In the genomic region with DNA sequence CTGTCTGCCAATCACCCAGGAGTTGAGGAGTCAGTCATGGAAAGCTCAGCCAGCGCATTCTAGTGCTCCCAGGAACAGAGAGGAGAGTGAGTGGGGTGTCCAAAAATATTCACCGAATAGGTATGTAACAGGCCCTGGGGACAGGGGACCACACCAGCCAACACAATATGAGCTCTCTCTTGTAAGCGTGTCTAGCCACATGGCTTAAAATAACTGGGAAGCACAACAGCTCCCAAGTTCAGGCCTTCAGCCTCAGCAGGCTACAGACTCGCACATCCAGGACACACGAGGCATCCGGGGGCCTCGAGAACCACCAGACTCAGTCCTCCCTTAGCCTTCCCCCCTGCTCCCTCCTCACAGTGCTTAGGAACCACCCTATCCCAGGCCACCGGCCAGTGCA, we compare ENCODE assay signal across 17 mouse cellular contexts. TPM values are rescaled to one million over a fixed set of nuclear protein-coding genes. Genes with fewer than 3 reads are reported as not detected.
A peak's percentile ranks its signal among the peaks of the same experiment; 100 is the strongest.
DNase-seq lines count a peak whose midpoint lies in the region; ATAC-seq lines count a peak whose summit lies in the region.
"Had no signal": no experiment of that assay in that cellular context is flagged by ENCODE, and none has a peak within 500 bp of the region (broad histone marks: within the 10 kb centered on the region; RNA-seq: fewer than 3 reads in every experiment).

No protein-coding gene starts in this region.

- no peaks in the 10 kb centered on the region for H3K36me3 ChIP-seq in heart, embryonic 15.5 days
- peaks cover 42% of the 10 kb centered on the region for H3K36me3 ChIP-seq in embryonic facial prominence, embryonic 10.5 days (replicated peaks)
- H3K36me3 ChIP-seq in embryonic facial prominence, embryonic 15.5 days: no peaks in the 10 kb centered on the region
- H3K36me3 ChIP-seq in limb, embryonic 15.5 days: no peaks in the 10 kb centered on the region
- H3K36me3 ChIP-seq: liver, embryonic 12.5 days had no signal

- H3K9ac ChIP-seq in heart, embryonic 15.5 days: no peak overlapping the region
- H3K9ac ChIP-seq in embryonic facial prominence, embryonic 15.5 days: no peak overlapping the region
- H3K9ac ChIP-seq in limb, embryonic 15.5 days: no peak overlapping the region
- H3K9ac ChIP-seq: liver, embryonic 12.5 days had no signal

- no peak overlapping the region for H3K4me3 ChIP-seq in heart, embryonic 15.5 days
- peak overlapping the region; percentile 23 for H3K4me3 ChIP-seq in embryonic facial prominence, embryonic 10.5 days
- H3K4me3 ChIP-seq in embryonic facial prominence, embryonic 15.5 days (replicated peaks): no peak overlapping the region
- no peak overlapping the region for H3K4me3 ChIP-seq in limb, embryonic 15.5 days
- H3K4me3 ChIP-seq: liver, embryonic 12.5 days; myocyte had no signal

- ATAC-seq in heart, embryonic 15.5 days (replicated peaks; ENCODE audit: insufficient number of reproducible peaks, insufficient read depth, low FRiP score, low read depth): no peak
- no peak for ATAC-seq in embryonic facial prominence, embryonic 15.5 days (ENCODE audit: insufficient number of reproducible peaks, low FRiP score, low TSS enrichment, low read depth)
- ATAC-seq in limb, embryonic 15.5 days (ENCODE audit: insufficient number of reproducible peaks, low FRiP score, low TSS enrichment, low read depth): no peak
- ATAC-seq: CD4-positive, CD25-positive, alpha-beta regulatory T cell, adult 4 months; liver, embryonic 12.5 days had no signal

- no peak overlapping the region for H3K4me2 ChIP-seq in heart, embryonic 15.5 days
- H3K4me2 ChIP-seq in embryonic facial prominence, embryonic 15.5 days (replicated peaks): peak overlapping the region; percentile 19
- H3K4me2 ChIP-seq in limb, embryonic 15.5 days: peak overlapping the region; percentile 30; the same call in 1 of the 2 replicates
- H3K4me2 ChIP-seq: liver, embryonic 12.5 days; midbrain, embryonic 11.5 days had no signal

- peak overlapping the region; percentile 64 for H3K27ac ChIP-seq in heart, embryonic 15.5 days
- H3K27ac ChIP-seq in embryonic facial prominence, embryonic 10.5 days (replicated peaks): peak overlapping the region; percentile 81
- peak overlapping the region; percentile 82 for H3K27ac ChIP-seq in embryonic facial prominence, embryonic 15.5 days (replicated peaks)
- peak overlapping the region; percentile 89 for H3K27ac ChIP-seq in limb, embryonic 15.5 days
- H3K27ac ChIP-seq: liver, embryonic 12.5 days had no signal

- 40% methylated on average over 8 of the region's 8 CpGs for WGBS in heart, embryonic 15.5 days
- WGBS in embryonic facial prominence, embryonic 10.5 days: 64% methylated on average over 8 of the region's 8 CpGs
- WGBS in embryonic facial prominence, embryonic 15.5 days: 40% methylated on average over 8 of the region's 8 CpGs
- WGBS in limb, embryonic 15.5 days: 41% methylated on average over 8 of the region's 8 CpGs

- H3K9me3 ChIP-seq in heart, embryonic 15.5 days (replicated peaks): no peaks in the 10 kb centered on the region
- no peaks in the 10 kb centered on the region for H3K9me3 ChIP-seq in embryonic facial prominence, embryonic 10.5 days
- H3K9me3 ChIP-seq in embryonic facial prominence, embryonic 15.5 days (replicated peaks): no peaks in the 10 kb centered on the region
- no peaks in the 10 kb centered on the region for H3K9me3 ChIP-seq in limb, embryonic 15.5 days
- H3K9me3 ChIP-seq: liver, embryonic 12.5 days had no signal

- peaks cover 94% of the 10 kb centered on the region for H3K4me1 ChIP-seq in heart, embryonic 15.5 days (replicated peaks)
- peaks cover 100% of the 10 kb centered on the region for H3K4me1 ChIP-seq in embryonic facial prominence, embryonic 10.5 days
- peaks cover 89% of the 10 kb centered on the region for H3K4me1 ChIP-seq in embryonic facial prominence, embryonic 15.5 days
- peaks cover 99% of the 10 kb centered on the region for H3K4me1 ChIP-seq in limb, embryonic 15.5 days

- H3K27me3 ChIP-seq in heart, embryonic 15.5 days: no peaks in the 10 kb centered on the region
- no peaks in the 10 kb centered on the region for H3K27me3 ChIP-seq in embryonic facial prominence, embryonic 10.5 days (replicated peaks; ENCODE audit: low read depth, poor library complexity, severe bottlenecking)
- H3K27me3 ChIP-seq in embryonic facial prominence, embryonic 15.5 days: no peaks in the 10 kb centered on the region
- H3K27me3 ChIP-seq in limb, embryonic 15.5 days: no peaks in the 10 kb centered on the region

- no peak for DNase-seq in heart, postnatal 4 days
- DNase-seq in embryonic facial prominence, embryonic 10.5 days (ENCODE audit: low spot score): no peak
- no peak for DNase-seq in cerebellum, adult 11 months
- no peak for DNase-seq in cerebellum, postnatal 14 days
- no peak for DNase-seq in lung, postnatal 36 days
- DNase-seq: cerebellum, adult 8-10 months; kidney, adult 2 months; kidney, postnatal 4 days; layer of hippocampus, postnatal 36 days; lung, postnatal 10 days had no signal

RNA-seq across cellular contexts. Expression of a gene that starts 6.0 kb away (rescaled TPM):
- 80.6 and 94.0 TPM in 2 replicates for polyA plus RNA-seq in heart, embryonic 15.5 days (2015; fragmentation: Nextera tagmentation; extraction: Ambion mirVana)
- 100 to 1,000 TPM; 124 to 129 TPM for total RNA-seq in heart, postnatal 4 days (2021)
- 115 and 131 TPM in 2 replicates for polyA plus RNA-seq in embryonic facial prominence, embryonic 10.5 days (2016; fragmentation: Nextera tagmentation; extraction: Ambion mirVana)
- polyA plus RNA-seq in embryonic facial prominence, embryonic 15.5 days (2015; fragmentation: Nextera tagmentation; extraction: Ambion mirVana): 116 and 138 TPM in 2 replicates
- polyA plus RNA-seq in limb, embryonic 15.5 days (2015; fragmentation: Nextera tagmentation; extraction: Ambion mirVana): 149 and 184 TPM in 2 replicates
